Mouse (Mus musculus) MEL (cell line): ENCODE data around the gene Alx3. TPM values are rescaled to one million over a fixed set of nuclear protein-coding genes. Genes with fewer than 3 reads are reported as not detected.

Experiments used
- DNase-seq: peaks from one replicate; pipeline ENCODE4 v3.0.0; 2011; ENCODE audit warnings: low read depth, low spot score
- H3K27ac ChIP-seq: 2 replicates; pipeline ENCODE4 v1.5.1; 2012; ENCODE audit warnings: low read depth, mild to moderate bottlenecking, control low read depth, low read length, moderate library complexity; ENCODE audit not compliant: control insufficient read depth
- H3K27me3 ChIP-seq, 2 experiments: fragments of 150-350 bp in 1 of 2; sonication (generic) in 1 of 2; 2 replicates each; pipeline ENCODE4 v1.6.1; 2012; ENCODE audit warnings: low read length in 2 of 2, mild to moderate bottlenecking in 2 of 2, improper control_type of control experiment in 1 of 2, moderate library complexity in 1 of 2; ENCODE audit not compliant: insufficient read depth in 2 of 2, control insufficient read depth in 1 of 2
- H3K36me3 ChIP-seq, 2 experiments: 2 replicates each; pipeline ENCODE4 v1.6.1; 2012 to 2014; ENCODE audit warnings: low read length in 2 of 2, improper control_type of control experiment in 1 of 2, inconsistent platforms in 1 of 2, mild to moderate bottlenecking in 1 of 2; ENCODE audit not compliant: insufficient read depth in 2 of 2, control insufficient read depth in 1 of 2
- H3K4me1 ChIP-seq, 2 experiments: fragments of 150-350 bp in 1 of 2; sonication (generic) in 1 of 2; 2 replicates each; pipeline ENCODE4 v1.6.1; 2012; ENCODE audit warnings: low read length in 2 of 2, improper control_type of control experiment in 1 of 2, mild to moderate bottlenecking in 1 of 2; ENCODE audit not compliant: insufficient read depth in 2 of 2, control insufficient read depth in 1 of 2
- H3K4me3 ChIP-seq, 2 experiments: fragments of 150-350 bp in 1 of 2; sonication (generic) in 1 of 2; 2 replicates each; pipeline ENCODE4 v1.5.1; 2012; ENCODE audit warnings: low read depth in 2 of 2, low read length in 2 of 2, mild to moderate bottlenecking in 2 of 2, moderate library complexity in 2 of 2, control low read depth in 1 of 2, improper control_type of control experiment in 1 of 2; ENCODE audit not compliant: control insufficient read depth in 1 of 2, insufficient read depth in 1 of 2
- H3K79me2 ChIP-seq: 2 replicates; pipeline ENCODE4 v1.6.1; 2012; ENCODE audit warnings: mild to moderate bottlenecking, low read length, moderate library complexity; ENCODE audit not compliant: control insufficient read depth, poor library complexity, insufficient read depth
- H3K9ac ChIP-seq: 2 replicates; pipeline ENCODE4 v1.6.1; 2012; ENCODE audit warnings: low read depth, mild to moderate bottlenecking, control low read depth, low read length, moderate library complexity; ENCODE audit not compliant: control insufficient read depth, poor library complexity, severe bottlenecking
- H3K9me3 ChIP-seq: fragments of 150-350 bp; sonication (generic); replicated peaks from 2 replicates; pipeline ENCODE4 v1.6.1; 2012; ENCODE audit warnings: mild to moderate bottlenecking, low read length, improper control_type of control experiment, moderate library complexity; ENCODE audit not compliant: insufficient read depth
- BHLHE40 ChIP-seq: IDR thresholded peaks from 2 replicates; pipeline ENCODE4 v1.6.1; 2012; ENCODE audit warnings: low read depth, mild to moderate bottlenecking, inconsistent platforms, low read length, improper control_type of control experiment, borderline replicate concordance
- CHD2 ChIP-seq: IDR thresholded peaks from 2 replicates; pipeline ENCODE4 v1.6.1; 2011; ENCODE audit warnings: low read length, improper control_type of control experiment
- CTCF ChIP-seq, 3 experiments: IDR thresholded peaks in 2 of 3; conservative IDR thresholded peaks in 1 of 3; 2 replicates each; pipeline ENCODE4 v1.5.1; 2011 to 2012; ENCODE audit warnings: low read length in 3 of 3, low read depth in 2 of 3, mild to moderate bottlenecking in 2 of 3, improper control_type of control experiment in 1 of 3, inconsistent platforms in 1 of 3, mixed read lengths in 1 of 3, moderate library complexity in 1 of 3; ENCODE audit not compliant: control insufficient read depth in 1 of 3, insufficient read depth in 1 of 3, poor library complexity in 1 of 3, severe bottlenecking in 1 of 3
- E2F4 ChIP-seq: IDR thresholded peaks from 2 replicates; pipeline ENCODE4 v1.6.1; 2011; ENCODE audit warnings: low read depth, low read length, improper control_type of control experiment, borderline replicate concordance
- GATA1 ChIP-seq: IDR thresholded peaks from 2 replicates; pipeline ENCODE4 v1.6.1; 2011; ENCODE audit warnings: low read depth, low read length, improper control_type of control experiment
- HCFC1 ChIP-seq: IDR thresholded peaks from 2 replicates; pipeline ENCODE4 v1.6.1; 2012; ENCODE audit warnings: low read depth, mild to moderate bottlenecking, inconsistent platforms, low read length, improper control_type of control experiment, moderate library complexity
- JUND ChIP-seq: IDR thresholded peaks from 2 replicates; pipeline ENCODE4 v1.6.1; 2011; ENCODE audit warnings: low read depth, mild to moderate bottlenecking, improper control_type of control experiment, low read length
- KAT2A ChIP-seq: conservative IDR thresholded peaks from 2 replicates; pipeline ENCODE4 v1.6.1; 2012; ENCODE audit warnings: low read depth, low read length, improper control_type of control experiment, inconsistent platforms
- MAFK ChIP-seq: IDR thresholded peaks from 2 replicates; pipeline ENCODE4 v1.6.1; 2011; ENCODE audit warnings: low read depth, mild to moderate bottlenecking, low read length, improper control_type of control experiment, borderline replicate concordance
- MAZ ChIP-seq: IDR thresholded peaks from 2 replicates; pipeline ENCODE4 v1.6.1; 2012; ENCODE audit warnings: low read depth, mild to moderate bottlenecking, inconsistent platforms, low read length, improper control_type of control experiment
- MEF2A ChIP-seq: IDR thresholded peaks from 2 replicates; pipeline ENCODE4 v1.6.1; 2014; ENCODE audit warnings: low read depth, mild to moderate bottlenecking, inconsistent platforms, low read length, improper control_type of control experiment; ENCODE audit not compliant: poor library complexity, insufficient replicate concordance, severe bottlenecking; ENCODE audit errors: extremely low read depth
- MYB ChIP-seq: IDR thresholded peaks from 2 replicates; pipeline ENCODE4 v1.6.1; 2011; ENCODE audit warnings: mild to moderate bottlenecking, low read depth, low read length, improper control_type of control experiment
- MYC ChIP-seq: IDR thresholded peaks from 2 replicates; pipeline ENCODE4 v1.6.1; 2011; ENCODE audit warnings: low read depth, mild to moderate bottlenecking, low read length, improper control_type of control experiment, moderate library complexity
- NELFE ChIP-seq: IDR thresholded peaks from 2 replicates; pipeline ENCODE4 v1.6.1; 2011; ENCODE audit warnings: low read depth, low read length, improper control_type of control experiment
- POLR2AphosphoS2 ChIP-seq: IDR thresholded peaks from 2 replicates; pipeline ENCODE4 v1.6.1; 2011; ENCODE audit warnings: low read length, improper control_type of control experiment
- POLR2AphosphoS5 ChIP-seq: IDR thresholded peaks from 2 replicates; pipeline ENCODE4 v1.6.1; 2012; ENCODE audit warnings: low read depth, borderline replicate concordance, mild to moderate bottlenecking, inconsistent platforms, low read length, moderate library complexity, mixed read lengths
- RAD21 ChIP-seq: IDR thresholded peaks from 2 replicates; pipeline ENCODE4 v1.6.1; 2011; ENCODE audit warnings: mild to moderate bottlenecking, low read depth, low read length, improper control_type of control experiment
- RCOR1 ChIP-seq: IDR thresholded peaks from 2 replicates; pipeline ENCODE4 v1.6.1; 2012; ENCODE audit warnings: low read depth, mild to moderate bottlenecking, inconsistent platforms, low read length, improper control_type of control experiment
- SMC3 ChIP-seq: IDR thresholded peaks from 2 replicates; pipeline ENCODE4 v1.6.1; 2011; ENCODE audit warnings: low read depth, low read length, improper control_type of control experiment
- TAL1 ChIP-seq: IDR thresholded peaks from 2 replicates; pipeline ENCODE4 v1.6.1; 2012; ENCODE audit warnings: mild to moderate bottlenecking, inconsistent platforms, low read length, moderate library complexity, mixed read lengths
- TCF12 ChIP-seq: IDR thresholded peaks from 2 replicates; pipeline ENCODE4 v1.6.1; 2014; ENCODE audit warnings: low read depth, mild to moderate bottlenecking, inconsistent platforms, low read length, improper control_type of control experiment, moderate library complexity
- UBTF ChIP-seq: IDR thresholded peaks from 2 replicates; pipeline ENCODE4 v1.6.1; 2012; ENCODE audit warnings: low read depth, mild to moderate bottlenecking, inconsistent platforms, low read length, improper control_type of control experiment, moderate library complexity, borderline replicate concordance; ENCODE audit not compliant: insufficient read depth
- USF1 ChIP-seq: IDR thresholded peaks from 2 replicates; pipeline ENCODE4 v1.6.1; 2014; ENCODE audit warnings: low read depth, mild to moderate bottlenecking, inconsistent platforms, low read length, improper control_type of control experiment, moderate library complexity
- ZC3H11A ChIP-seq: IDR thresholded peaks from 2 replicates; pipeline ENCODE4 v1.6.1; 2012; ENCODE audit warnings: low read depth, mild to moderate bottlenecking, inconsistent platforms, low read length, improper control_type of control experiment
- ZKSCAN1 ChIP-seq: IDR thresholded peaks from 2 replicates; pipeline ENCODE4 v1.6.1; 2012; ENCODE audit warnings: low read depth, mild to moderate bottlenecking, inconsistent platforms, low read length, improper control_type of control experiment, moderate library complexity
- polyA plus RNA-seq, 2 experiments: library from polyadenylated mRNA; stranded (reverse) in 1 of 2; unstranded in 1 of 2; fragments of >175 nt in 1 of 2; fragments of >200 nt in 1 of 2; gene quantifications; 2 replicates each; pipeline versions ENCODE4 v1.2.1 to v1.2.4; 2012; ENCODE audit warnings: low replicate concordance in 2 of 2, low read depth in 1 of 2; ENCODE audit not compliant: insufficient read length in 2 of 2, insufficient read depth in 1 of 2, missing spikeins in 1 of 2
- total RNA-seq: library from RNA; depleted of rRNA; stranded (reverse); fragments of 300-350 nt; gene quantifications from 2 replicates; pipeline ENCODE4 v1.2.3, GENCODE M21; 2012

Gene Alx3
- total and polyA plus RNA-seq, 3 experiments, result not detected

GRCm38 (mm10) chr3:107611394-107611793 is 16.6 kb downstream of the Alx3 start:
- peaks cover 0 to 1% of the 10 kb centered on the region in 2 experiments; a peak in 2 of 4 replicates for H3K36me3 ChIP-seq
- no peak for TF ChIP-seq POLR2AphosphoS2
- no peak for TF ChIP-seq MYB
- no peak for TF ChIP-seq GATA1
- TF ChIP-seq MEF2A, result no peak
- TF ChIP-seq MYC, result no peak
- no peak for TF ChIP-seq USF1
- no peak for TF ChIP-seq CTCF (IDR thresholded peaks at IDR 0.05 in 2 of 3, conservative IDR thresholded peaks at IDR 0.05 in 1 of 3; ENCODE audit: control insufficient read depth in 1 of 3, insufficient read depth in 1 of 3, low read depth in 2 of 3, low read length in 3 of 3, poor library complexity in 1 of 3, severe bottlenecking in 1 of 3)
- no peak for TF ChIP-seq ZKSCAN1
- no peak for TF ChIP-seq RCOR1
- no peak for TF ChIP-seq CHD2
- no peak for TF ChIP-seq ZC3H11A
- H3K79me2 ChIP-seq, result no peaks in the 10 kb centered on the region

DNA sequence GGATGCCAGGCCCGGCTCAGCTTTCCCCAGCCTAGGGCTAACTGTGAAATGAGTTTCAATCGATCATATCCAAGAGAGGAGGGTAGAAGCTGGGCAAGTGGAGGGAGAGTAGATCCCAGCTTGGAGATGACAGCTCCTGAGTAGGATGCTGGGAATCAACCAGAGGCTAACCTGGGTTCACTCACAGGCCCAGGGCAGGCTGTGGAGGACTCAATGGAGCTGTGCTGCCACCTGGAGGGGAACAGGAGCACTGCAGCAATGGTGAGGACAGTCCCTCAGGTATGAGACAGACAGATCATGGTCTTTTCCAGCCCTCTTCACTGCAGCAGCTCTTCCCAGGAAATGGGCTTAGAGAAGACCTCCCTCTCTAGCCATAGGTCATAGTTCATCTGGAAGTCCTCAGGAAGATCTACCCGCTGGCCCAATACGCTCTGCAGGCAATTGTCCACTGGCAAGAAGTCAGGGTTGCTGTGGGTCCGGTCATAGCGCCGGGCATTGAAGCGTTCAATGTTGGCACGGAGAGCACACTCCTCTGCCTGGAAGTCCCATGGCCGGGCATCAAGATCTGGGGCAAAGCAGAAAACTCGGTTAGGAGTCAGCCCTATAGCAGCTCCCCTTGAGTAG is 18.2 kb downstream of the Alx3 start:
- Histone ChIP-seq H3K4me3 (no peak overlapping the region), H3K27me3 (no peaks in the 10 kb centered on the region), H3K79me2 (no peaks in the 10 kb centered on the region), H3K4me1 (0 out of 4 replicates have a peak, but pooled peaks cover 0 to 4% of the 10 kb centered on the region in 2 experiments), H3K27ac (no peak overlapping the region), H3K9ac (no peak overlapping the region), H3K36me3 (peaks cover 0 to 1% of the 10 kb centered on the region in 2 experiments; a peak in 2 of 4 replicates), H3K9me3 (no peaks in the 10 kb centered on the region)
- peak; percentile 60 for DNase-seq
- TF ChIP-seq SMC3 (peak; percentile 57), CHD2 (no peak), MAFK (no peak), MAZ (no peak), TCF12 (no peak), KAT2A (no peak), NELFE (no peak), RAD21 (peak; percentile 47), JUND (no peak), TAL1 (no peak), POLR2AphosphoS5 (no peak), MEF2A (no peak), E2F4 (no peak), POLR2AphosphoS2 (no peak), ZKSCAN1 (no peak), BHLHE40 (no peak), UBTF (no peak), HCFC1 (no peak), MYC (no peak), CTCF (IDR thresholded peaks at IDR 0.05 in 2 of 3, conservative IDR thresholded peaks at IDR 0.05 in 1 of 3; ENCODE audit: control insufficient read depth in 1 of 3, insufficient read depth in 1 of 3, low read depth in 2 of 3, low read length in 3 of 3, poor library complexity in 1 of 3, severe bottlenecking in 1 of 3) (peak; percentile 76 to 97 (median 89))

More at GRCm38 (mm10) chr3:107611394-107611793, 16.6 kb downstream of the Alx3 start:
- H3K9ac ChIP-seq, result no peak overlapping the region
- H3K27me3 ChIP-seq, result no peaks in the 10 kb centered on the region
- DNase-seq, result no peak
- no peak overlapping the region for H3K4me3 ChIP-seq
- H3K9me3 ChIP-seq, result no peaks in the 10 kb centered on the region
- H3K27ac ChIP-seq, result no peak overlapping the region
- 0 out of 4 replicates have a peak, but pooled peaks cover 0 to 4% of the 10 kb centered on the region in 2 experiments for H3K4me1 ChIP-seq
